Comparison of ENCODE assay signal across 31 mouse cellular contexts in the genomic region with DNA sequence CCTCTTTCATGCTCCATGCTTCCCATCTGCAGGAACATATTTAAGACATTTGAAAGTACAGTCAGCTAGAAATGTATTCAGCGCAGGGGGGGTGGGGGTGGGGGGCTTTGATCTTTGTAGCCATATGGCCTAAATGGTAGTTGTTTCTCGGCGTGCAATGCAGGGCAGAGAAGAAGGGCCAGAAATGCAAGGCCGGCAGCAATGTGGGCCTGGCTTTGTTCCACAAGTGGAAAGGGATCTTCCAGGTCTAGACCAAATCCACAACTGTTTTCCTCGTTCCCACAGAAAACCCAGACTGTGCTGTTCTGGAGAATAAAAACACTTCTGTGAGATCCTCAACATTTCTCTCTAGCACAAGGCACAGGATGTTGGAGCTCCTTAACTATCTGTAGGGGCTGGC.
A peak's percentile ranks its signal among the peaks of the same experiment; 100 is the strongest.
DNase-seq lines count a peak whose midpoint lies in the region; ATAC-seq lines count a peak whose summit lies in the region.
"Had no signal": no experiment of that assay in that cellular context is flagged by ENCODE, and none has a peak within 500 bp of the region (broad histone marks: within the 10 kb centered on the region; RNA-seq: fewer than 3 reads in every experiment).

No protein-coding gene starts in this region.

- no peak overlapping the region for H3K4me2 ChIP-seq in limb, embryonic 13.5 days (replicated peaks)
- H3K4me2 ChIP-seq in limb, embryonic 15.5 days: no peak overlapping the region
- H3K4me2 ChIP-seq: forebrain, embryonic 13.5 days; heart, embryonic 13.5 days; hindbrain, embryonic 14.5 days had no signal

- H3K9me3 ChIP-seq in limb, embryonic 13.5 days: no peaks in the 10 kb centered on the region
- H3K9me3 ChIP-seq in limb, embryonic 10.5 days (replicated peaks): no peaks in the 10 kb centered on the region
- H3K9me3 ChIP-seq in limb, embryonic 15.5 days: no peaks in the 10 kb centered on the region
- H3K9me3 ChIP-seq: forebrain, embryonic 10.5 days; forebrain, embryonic 13.5 days; heart, embryonic 10.5 days; heart, embryonic 13.5 days had no signal

- peak; percentile 20 to 58 for DNase-seq in cerebellum, postnatal 14 days
- no peak for DNase-seq in cerebellum, adult 9-10 months
- DNase-seq in limb, embryonic 10.5 days (ENCODE audit: low spot score): no peak
- DNase-seq: adrenal gland, postnatal 10 days; adrenal gland, postnatal 36 days; B cell, adult 2 months; cerebellum, adult 11 months; cerebellum, adult 8-10 months; cerebellum, postnatal 36 days; embryo, embryonic 11 days; gastrocnemius, adult 2 months; gastrocnemius, postnatal 14 days; heart, adult 18-20 months; heart, postnatal 14 days; heart, postnatal 4 days; kidney, adult 18-20 months had no signal

- H3K4me3 ChIP-seq in limb, embryonic 13.5 days: no peak overlapping the region
- H3K4me3 ChIP-seq in limb, embryonic 10.5 days: no peak overlapping the region
- no peak overlapping the region for H3K4me3 ChIP-seq in limb, embryonic 15.5 days
- H3K4me3 ChIP-seq: forebrain, embryonic 10.5 days; forebrain, embryonic 13.5 days; gastrocnemius, adult 2 months; heart, embryonic 10.5 days; heart, embryonic 13.5 days had no signal

- H3K9ac ChIP-seq in limb, embryonic 13.5 days: no peak overlapping the region
- no peak overlapping the region for H3K9ac ChIP-seq in limb, embryonic 15.5 days
- H3K9ac ChIP-seq: forebrain, embryonic 13.5 days; heart, embryonic 13.5 days; hindbrain, embryonic 14.5 days had no signal

- peaks cover 10% of the 10 kb centered on the region; the same call in 1 of the 2 replicates for H3K4me1 ChIP-seq in limb, embryonic 13.5 days
- peaks cover 7% of the 10 kb centered on the region for H3K4me1 ChIP-seq in limb, embryonic 10.5 days
- H3K4me1 ChIP-seq in limb, embryonic 15.5 days: peaks cover 5% of the 10 kb centered on the region; the same call in 1 of the 2 replicates

- peak overlapping the region; percentile 63; the same call in 1 of the 2 replicates for H3K27ac ChIP-seq in limb, embryonic 13.5 days
- H3K27ac ChIP-seq in limb, embryonic 10.5 days: no peak overlapping the region
- peak overlapping the region; percentile 43 for H3K27ac ChIP-seq in limb, embryonic 15.5 days
- H3K27ac ChIP-seq: forebrain, embryonic 10.5 days; forebrain, embryonic 13.5 days; gastrocnemius, adult 2 months; heart, embryonic 10.5 days; heart, embryonic 13.5 days; hindbrain, embryonic 14.5 days; hindbrain, postnatal 0 days had no signal

- no peaks in the 10 kb centered on the region for H3K36me3 ChIP-seq in limb, embryonic 13.5 days
- no peaks in the 10 kb centered on the region for H3K36me3 ChIP-seq in limb, embryonic 10.5 days
- H3K36me3 ChIP-seq in limb, embryonic 15.5 days: no peaks in the 10 kb centered on the region
- H3K36me3 ChIP-seq: forebrain, embryonic 10.5 days; G1E; heart, embryonic 10.5 days; heart, embryonic 13.5 days had no signal

- no peaks in the 10 kb centered on the region for H3K27me3 ChIP-seq in limb, embryonic 13.5 days
- no peaks in the 10 kb centered on the region for H3K27me3 ChIP-seq in limb, embryonic 10.5 days (ENCODE audit: low read depth, poor library complexity, severe bottlenecking)
- H3K27me3 ChIP-seq in limb, embryonic 15.5 days: no peaks in the 10 kb centered on the region
- H3K27me3 ChIP-seq: CH12.LX; forebrain, embryonic 13.5 days; heart, embryonic 13.5 days had no signal

- ATAC-seq in limb, embryonic 13.5 days (ENCODE audit: low FRiP score, low read depth): no peak
- no peak for ATAC-seq in limb, embryonic 15.5 days (ENCODE audit: insufficient number of reproducible peaks, low FRiP score, low TSS enrichment, low read depth)
- ATAC-seq in megakaryocyte progenitor cell, adult 5-6 weeks (replicated peaks; ENCODE audit: poor library complexity): no peak
- ATAC-seq: forebrain, embryonic 13.5 days; forebrain, embryonic 16.5 days; hindbrain, postnatal 0 days; inflammation-experienced regulatory T-cells, adult 6 months; intestine, embryonic 16.5 days; Patski had no signal

- WGBS in limb, embryonic 13.5 days: 40% methylated on average over 5 of the region's 5 CpGs
- 77% methylated on average over 5 of the region's 5 CpGs for WGBS in limb, embryonic 10.5 days
- 44% methylated on average over 5 of the region's 5 CpGs for WGBS in limb, embryonic 15.5 days

Comparison
In these comparisons a context has a peak if more than half of its experiments do, and no peak if none do; other contexts are left out.
1. DNase-seq: peak in cerebellum, postnatal 14 days (2 of 2); none in cerebellum, adult 9-10 months (single experiment) and limb, embryonic 10.5 days (single experiment).